Mouse (Mus musculus): ENCODE data around the gene Pik3ip1. TPM values are rescaled to one million over a fixed set of nuclear protein-coding genes. Genes with fewer than 3 reads are reported as not detected.
A peak's percentile ranks its signal among the peaks of the same experiment; 100 is the strongest.

The Pik3ip1 gene
- polyA plus RNA-seq, 1 experiment, result 0.71 TPM

DNA sequence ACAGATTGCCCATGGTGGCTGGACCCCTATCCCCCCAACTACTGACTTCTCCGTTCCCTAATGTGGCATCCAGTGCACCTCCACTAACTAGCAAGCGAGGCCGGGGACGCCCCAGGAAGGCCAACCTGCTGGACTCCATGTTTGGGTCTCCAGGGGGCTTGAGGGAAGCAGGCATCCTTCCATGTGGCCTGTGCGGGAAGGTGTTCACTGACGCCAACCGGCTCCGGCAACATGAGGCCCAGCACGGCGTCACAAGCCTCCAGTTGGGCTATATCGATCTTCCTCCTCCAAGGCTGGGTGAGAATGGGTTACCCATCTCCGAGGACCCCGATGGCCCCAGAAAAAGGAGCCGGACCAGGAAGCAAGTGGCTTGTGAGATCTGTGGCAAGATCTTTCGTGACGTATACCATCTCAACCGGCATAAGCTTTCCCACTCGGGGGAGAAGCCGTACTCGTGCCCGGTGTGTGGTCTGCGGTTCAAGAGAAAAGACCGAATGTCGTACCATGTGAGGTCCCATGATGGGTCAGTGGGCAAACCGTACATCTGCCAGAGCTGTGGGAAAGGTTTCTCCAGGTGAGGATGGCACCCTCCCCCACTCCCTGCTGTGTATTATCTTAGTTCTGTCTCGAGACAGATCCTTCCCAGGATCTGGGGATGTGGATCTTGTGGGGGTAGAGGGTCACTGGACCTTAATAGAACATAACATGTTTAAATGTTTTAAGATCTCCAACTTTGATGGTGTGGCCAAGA lies 38.7 kb upstream of the Pik3ip1 start:
- H3K27me3 ChIP-seq (ENCODE audit: control insufficient read depth, insufficient read depth, insufficient read length), result no peaks in the 10 kb centered on the region
- peaks cover 65% of the 10 kb centered on the region for H3K79me2 ChIP-seq (ENCODE audit: control insufficient read depth, insufficient read depth)
- peak overlapping the region; percentile 77 for H3K4me3 ChIP-seq (ENCODE audit: insufficient read depth, poor library complexity, severe bottlenecking)
- peak overlapping the region; percentile 98 for H3ac ChIP-seq (ENCODE audit: control insufficient read depth, insufficient read length, low read depth)
- H3K79me3 ChIP-seq (ENCODE audit: low read depth), result peaks cover 50% of the 10 kb centered on the region
- TF ChIP-seq CEBPB (IDR thresholded peaks at IDR 0.05; ENCODE audit: low read depth), result no peak
- no peak for TF ChIP-seq MAX (IDR thresholded peaks at IDR 0.05)
- TF ChIP-seq FOSL1 (IDR thresholded peaks at IDR 0.05; ENCODE audit: insufficient read depth, low read length, poor library complexity, severe bottlenecking), result no peak
- no peak for TF ChIP-seq CTCF (IDR thresholded peaks at IDR 0.05; ENCODE audit: control insufficient read depth, insufficient read depth, insufficient read length)
- no peak for TF ChIP-seq MYOG (IDR thresholded peaks at IDR 0.05; ENCODE audit: control insufficient read depth, extremely low read depth, insufficient read length)
- TF ChIP-seq USF1 (IDR thresholded peaks at IDR 0.05; ENCODE audit: low read depth), result no peak
- no peak for TF ChIP-seq MYOD1 (IDR thresholded peaks at IDR 0.05; ENCODE audit: control insufficient read depth, insufficient read length, low read depth)
- H3K36me3 ChIP-seq (ENCODE audit: control insufficient read depth, insufficient read depth), result peaks cover 49% of the 10 kb centered on the region

DNA sequence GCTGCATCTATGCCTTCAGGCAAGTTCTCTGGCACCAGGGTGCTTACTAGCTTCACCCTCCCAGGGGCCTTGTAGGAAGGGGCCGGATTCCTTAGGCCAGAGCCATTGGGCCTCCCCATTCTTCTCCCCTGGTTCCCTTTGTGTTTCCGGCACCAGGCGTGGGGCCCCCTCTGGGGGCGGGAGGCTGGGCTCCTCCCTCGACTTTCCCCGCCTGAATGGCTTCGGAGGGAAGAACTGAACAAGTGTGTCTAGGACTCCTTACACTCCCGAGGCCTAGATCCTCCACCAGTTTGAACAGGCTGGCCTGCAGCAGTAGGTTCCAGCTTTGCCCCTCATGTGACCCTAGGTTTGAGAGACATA lies 38.2 kb upstream of the Pik3ip1 start:
- Histone ChIP-seq H3K79me3 (ENCODE audit: low read depth) (peaks cover 55% of the 10 kb centered on the region), H3K36me3 (ENCODE audit: control insufficient read depth, insufficient read depth) (peaks cover 54% of the 10 kb centered on the region), H3K79me2 (ENCODE audit: control insufficient read depth, insufficient read depth) (peaks cover 71% of the 10 kb centered on the region), H3K27me3 (ENCODE audit: control insufficient read depth, insufficient read depth, insufficient read length) (no peaks in the 10 kb centered on the region), H3K4me3 (ENCODE audit: insufficient read depth, poor library complexity, severe bottlenecking) (peak overlapping the region; percentile 77), H3ac (ENCODE audit: control insufficient read depth, insufficient read length, low read depth) (peak overlapping the region; percentile 98)
- TF ChIP-seq USF1 (IDR thresholded peaks at IDR 0.05; ENCODE audit: low read depth) (peak; percentile 35), CEBPB (IDR thresholded peaks at IDR 0.05; ENCODE audit: low read depth) (no peak), MYOG (IDR thresholded peaks at IDR 0.05; ENCODE audit: control insufficient read depth, extremely low read depth, insufficient read length) (no peak)

DNA sequence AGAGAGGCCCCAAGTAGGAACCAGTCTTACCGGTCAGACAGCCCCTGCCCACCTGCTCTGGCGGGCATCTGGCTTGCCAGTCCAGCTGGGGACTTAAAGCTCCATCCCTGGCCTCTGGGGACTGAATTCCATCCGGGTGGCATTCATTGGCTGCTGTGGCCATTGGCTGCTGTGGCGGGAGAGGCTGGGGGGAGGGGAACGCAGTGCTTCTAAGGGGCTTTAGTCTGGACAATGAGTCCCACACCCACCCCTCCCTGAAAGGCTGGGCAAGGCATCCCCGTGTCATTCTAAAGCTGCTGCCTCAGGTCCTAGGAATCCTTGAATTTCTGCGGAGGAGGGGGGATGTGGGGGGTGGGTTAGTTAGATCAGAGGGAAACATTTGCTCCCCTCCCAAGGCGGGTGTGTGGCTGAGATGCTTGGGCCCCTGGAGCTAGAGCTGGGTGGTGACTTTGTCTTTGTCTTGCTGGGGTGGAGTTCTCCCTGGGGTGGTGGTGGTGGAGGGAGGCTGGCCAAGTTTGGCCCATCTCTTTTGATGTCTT lies 37.4 kb upstream of the Pik3ip1 start:
- H3K4me3 ChIP-seq (ENCODE audit: insufficient read depth, poor library complexity, severe bottlenecking), result peak overlapping the region; percentile 77
- H3K27me3 ChIP-seq (ENCODE audit: control insufficient read depth, insufficient read depth, insufficient read length), result no peaks in the 10 kb centered on the region
- H3K79me2 ChIP-seq (ENCODE audit: control insufficient read depth, insufficient read depth), result peaks cover 74% of the 10 kb centered on the region
- TF ChIP-seq MYOD1 (IDR thresholded peaks at IDR 0.05; ENCODE audit: control insufficient read depth, insufficient read length, low read depth) (no peak), MAX (IDR thresholded peaks at IDR 0.05) (no peak), CEBPB (IDR thresholded peaks at IDR 0.05; ENCODE audit: low read depth) (no peak), USF1 (IDR thresholded peaks at IDR 0.05; ENCODE audit: low read depth) (no peak), MYOG (IDR thresholded peaks at IDR 0.05; ENCODE audit: control insufficient read depth, extremely low read depth, insufficient read length) (no peak), FOSL1 (IDR thresholded peaks at IDR 0.05; ENCODE audit: insufficient read depth, low read length, poor library complexity, severe bottlenecking) (no peak), CTCF (IDR thresholded peaks at IDR 0.05; ENCODE audit: control insufficient read depth, insufficient read depth, insufficient read length) (no peak)
- H3K79me3 ChIP-seq (ENCODE audit: low read depth), result peaks cover 56% of the 10 kb centered on the region
- H3K36me3 ChIP-seq (ENCODE audit: control insufficient read depth, insufficient read depth), result peaks cover 58% of the 10 kb centered on the region
- H3ac ChIP-seq (ENCODE audit: control insufficient read depth, insufficient read length, low read depth), result peak overlapping the region; percentile 61

DNA sequence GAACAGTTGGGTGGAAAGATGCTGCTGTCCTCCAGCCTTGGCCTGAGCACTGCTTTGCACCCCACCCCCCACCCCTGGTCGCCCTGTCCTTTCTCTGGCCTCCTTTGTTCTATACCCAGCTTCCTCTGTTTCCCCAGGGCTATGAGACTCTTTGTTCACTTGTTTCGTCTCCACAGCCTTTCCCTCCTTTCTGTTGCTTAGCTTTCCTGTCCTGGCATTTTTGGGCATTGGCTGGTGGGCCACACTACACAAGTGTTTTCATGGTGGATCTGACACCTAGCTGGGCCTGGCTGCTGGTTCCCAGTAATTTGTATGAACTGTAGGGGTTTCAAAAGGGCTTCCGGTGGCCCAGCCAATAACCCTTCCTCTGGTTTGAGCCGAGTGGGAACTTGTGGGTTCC lies 36.8 kb upstream of the Pik3ip1 start:
- Histone ChIP-seq H3K36me3 (ENCODE audit: control insufficient read depth, insufficient read depth) (peaks cover 63% of the 10 kb centered on the region), H3K79me2 (ENCODE audit: control insufficient read depth, insufficient read depth) (peaks cover 78% of the 10 kb centered on the region), H3K27me3 (ENCODE audit: control insufficient read depth, insufficient read depth, insufficient read length) (no peaks in the 10 kb centered on the region), H3K4me3 (ENCODE audit: insufficient read depth, poor library complexity, severe bottlenecking) (no peak overlapping the region), H3K79me3 (ENCODE audit: low read depth) (peaks cover 56% of the 10 kb centered on the region), H3ac (ENCODE audit: control insufficient read depth, insufficient read length, low read depth) (no peak overlapping the region)
- TF ChIP-seq FOSL1 (IDR thresholded peaks at IDR 0.05; ENCODE audit: insufficient read depth, low read length, poor library complexity, severe bottlenecking), result no peak
- TF ChIP-seq USF1 (IDR thresholded peaks at IDR 0.05; ENCODE audit: low read depth), result no peak
- no peak for TF ChIP-seq CEBPB (IDR thresholded peaks at IDR 0.05; ENCODE audit: low read depth)
- TF ChIP-seq MYOG (IDR thresholded peaks at IDR 0.05; ENCODE audit: control insufficient read depth, extremely low read depth, insufficient read length), result no peak
- no peak for TF ChIP-seq CTCF (IDR thresholded peaks at IDR 0.05; ENCODE audit: control insufficient read depth, insufficient read depth, insufficient read length)
- no peak for TF ChIP-seq MAX (IDR thresholded peaks at IDR 0.05)
- TF ChIP-seq MYOD1 (IDR thresholded peaks at IDR 0.05; ENCODE audit: control insufficient read depth, insufficient read length, low read depth), result no peak

DNA sequence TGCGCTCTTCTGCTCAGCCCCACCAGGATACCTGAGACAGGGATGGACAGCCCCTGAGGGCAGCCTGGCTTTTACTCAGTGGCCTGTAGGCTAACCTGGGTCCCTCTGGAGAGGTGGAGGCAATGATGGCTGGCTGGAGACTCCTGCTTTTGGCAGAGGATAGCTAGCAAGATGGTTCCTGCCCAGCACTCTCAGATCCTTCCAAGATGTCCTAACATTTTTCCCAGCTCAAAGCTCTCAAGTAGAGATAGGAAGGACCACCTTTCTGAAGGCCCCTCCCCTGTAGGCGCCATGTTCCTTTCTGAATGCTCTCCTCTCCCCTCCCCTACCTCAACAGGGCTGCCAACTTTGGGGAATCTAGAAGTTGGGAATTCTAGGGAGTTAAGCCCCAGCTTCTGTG lies 35.6 kb upstream of the Pik3ip1 start:
- no peaks in the 10 kb centered on the region for H3K27me3 ChIP-seq (ENCODE audit: control insufficient read depth, insufficient read depth, insufficient read length)
- H3K4me3 ChIP-seq (ENCODE audit: insufficient read depth, poor library complexity, severe bottlenecking), result no peak overlapping the region
- H3ac ChIP-seq (ENCODE audit: control insufficient read depth, insufficient read length, low read depth), result no peak overlapping the region
- TF ChIP-seq MYOD1 (IDR thresholded peaks at IDR 0.05; ENCODE audit: control insufficient read depth, insufficient read length, low read depth), result no peak
- peaks cover 76% of the 10 kb centered on the region for H3K36me3 ChIP-seq (ENCODE audit: control insufficient read depth, insufficient read depth)
- peaks cover 58% of the 10 kb centered on the region for H3K79me3 ChIP-seq (ENCODE audit: low read depth)
- peaks cover 88% of the 10 kb centered on the region for H3K79me2 ChIP-seq (ENCODE audit: control insufficient read depth, insufficient read depth)

DNA sequence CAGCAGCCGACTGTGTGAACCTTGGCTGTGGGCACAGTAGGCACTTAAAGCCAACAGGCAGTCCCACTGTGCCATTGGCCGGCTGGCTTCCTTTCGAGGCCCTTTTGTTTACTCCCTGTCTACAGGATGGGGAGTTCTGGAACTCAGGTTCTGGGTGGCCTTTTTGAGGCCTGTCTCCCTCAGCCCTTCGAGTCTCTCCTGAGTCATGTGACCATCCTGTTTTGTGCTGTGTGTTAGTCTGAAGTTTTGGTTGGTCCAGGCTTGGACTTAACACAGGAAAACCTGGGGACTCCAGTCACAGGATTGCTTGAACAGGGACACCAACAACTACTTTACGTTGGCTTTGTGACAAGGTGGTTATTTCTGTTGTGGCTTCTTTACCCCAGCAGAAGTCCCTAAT lies 34.1 kb upstream of the Pik3ip1 start:
- Histone ChIP-seq H3K79me2 (ENCODE audit: control insufficient read depth, insufficient read depth) (peaks cover 78% of the 10 kb centered on the region), H3K36me3 (ENCODE audit: control insufficient read depth, insufficient read depth) (peaks cover 86% of the 10 kb centered on the region), H3ac (ENCODE audit: control insufficient read depth, insufficient read length, low read depth) (no peak overlapping the region), H3K27me3 (ENCODE audit: control insufficient read depth, insufficient read depth, insufficient read length) (no peaks in the 10 kb centered on the region), H3K79me3 (ENCODE audit: low read depth) (peaks cover 49% of the 10 kb centered on the region), H3K4me3 (ENCODE audit: insufficient read depth, poor library complexity, severe bottlenecking) (no peak overlapping the region)
- TF ChIP-seq USF1 (IDR thresholded peaks at IDR 0.05; ENCODE audit: low read depth) (peak; percentile 39), CEBPB (IDR thresholded peaks at IDR 0.05; ENCODE audit: low read depth) (no peak)

All from C2C12 (cell line).